Mouse (Mus musculus): ENCODE data around the gene Gabbr2. TPM values are rescaled to one million over a fixed set of nuclear protein-coding genes. Genes with fewer than 3 reads are reported as not detected.

The Gabbr2 gene
- polyA plus RNA-seq, 1 experiment from 2014 or later: 0.14 TPM

DNA sequence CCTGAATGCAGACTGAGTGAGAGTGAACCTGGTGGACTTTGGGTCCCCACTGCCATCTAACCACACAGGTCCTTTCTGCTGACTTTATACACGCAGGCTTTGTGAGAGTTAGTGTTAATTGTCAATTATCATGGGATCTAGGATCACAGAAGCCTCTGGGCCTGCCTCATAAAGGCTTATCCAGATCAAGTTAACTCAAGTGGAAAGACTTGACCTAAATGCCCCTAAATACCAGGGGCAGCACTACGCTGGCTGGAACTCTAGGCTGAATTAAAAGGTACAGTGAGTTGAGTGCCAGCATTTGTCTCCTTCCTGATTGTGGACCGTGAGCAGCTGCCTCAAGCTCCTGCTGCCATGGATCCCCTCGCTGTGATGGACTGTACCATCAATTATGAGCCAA lies 93.1 kb downstream of the Gabbr2 start:
- Histone ChIP-seq H3K9ac (ENCODE audit: low read depth, low read length) (no peak overlapping the region), H3K27ac (ENCODE audit: low read depth, low read length) (no peak overlapping the region), H3K9me3 (ENCODE audit: control insufficient read depth) (no peaks in the 10 kb centered on the region), H3K27me3 (replicated peaks; ENCODE audit: control insufficient read depth, insufficient read depth, low read length) (0 out of 2 replicates have a peak, but pooled peaks cover 3% of the 10 kb centered on the region), H3K4me1 (replicated peaks; ENCODE audit: control insufficient read depth, insufficient read depth, low read length) (no peaks in the 10 kb centered on the region), H3K36me3 (ENCODE audit: control insufficient read depth, insufficient read depth) (no peaks in the 10 kb centered on the region), H3K4me3 (ENCODE audit: low read depth, low read length) (no peak overlapping the region), H3K4me2 (replicated peaks; ENCODE audit: low read depth) (no peak overlapping the region)
- 80% methylated on average over 4 of the region's 4 CpGs for WGBS
- no peak for ATAC-seq
- TF ChIP-seq CTCF (IDR thresholded peaks at IDR 0.05; ENCODE audit: low read depth): no peak

DNA sequence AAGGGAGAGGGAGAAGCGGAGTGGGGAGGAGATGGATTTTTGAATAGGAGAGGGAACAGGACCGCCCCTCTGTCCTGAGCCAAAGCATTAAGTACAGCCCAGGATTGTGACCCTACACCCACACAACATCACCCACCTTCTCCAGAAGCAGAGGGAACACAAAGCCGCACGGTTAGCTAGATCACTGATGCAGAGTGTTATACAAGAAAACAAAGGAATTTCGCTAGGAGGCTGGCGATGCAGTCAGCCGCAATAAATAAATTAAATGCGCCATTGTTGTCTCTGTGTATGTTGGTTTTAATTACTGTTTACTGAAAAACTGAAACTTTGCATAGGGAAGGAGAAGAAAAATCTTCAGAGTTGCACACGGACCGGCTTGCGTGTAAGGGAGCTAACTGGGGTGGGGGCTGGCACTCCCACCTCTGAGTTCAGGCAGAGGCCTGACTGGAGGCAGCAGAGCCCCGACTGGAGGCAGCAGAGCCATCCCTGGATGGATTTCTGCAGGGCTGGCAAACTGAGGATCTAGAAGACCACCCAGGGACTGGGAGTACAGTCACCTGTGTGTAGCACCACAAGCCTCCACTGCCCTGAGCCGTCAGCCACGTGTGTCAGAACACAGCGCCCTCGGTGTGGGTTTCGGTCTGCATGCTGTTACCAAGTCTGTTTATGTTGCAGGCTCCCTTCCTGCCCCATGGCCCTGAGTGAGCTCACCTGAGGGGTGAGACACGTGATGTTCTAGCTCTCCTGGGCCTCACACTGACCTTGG lies 93.9 kb downstream of the Gabbr2 start:
- Histone ChIP-seq H3K4me3 (ENCODE audit: low read depth, low read length) (no peak overlapping the region), H3K4me1 (replicated peaks; ENCODE audit: control insufficient read depth, insufficient read depth, low read length) (no peaks in the 10 kb centered on the region), H3K36me3 (ENCODE audit: control insufficient read depth, insufficient read depth) (no peaks in the 10 kb centered on the region), H3K27ac (ENCODE audit: low read depth, low read length) (no peak overlapping the region), H3K27me3 (replicated peaks; ENCODE audit: control insufficient read depth, insufficient read depth, low read length) (0 out of 2 replicates have a peak, but pooled peaks cover 3% of the 10 kb centered on the region), H3K9ac (ENCODE audit: low read depth, low read length) (no peak overlapping the region), H3K4me2 (replicated peaks; ENCODE audit: low read depth) (no peak overlapping the region), H3K9me3 (ENCODE audit: control insufficient read depth) (no peaks in the 10 kb centered on the region)
- no peak for TF ChIP-seq CTCF (IDR thresholded peaks at IDR 0.05; ENCODE audit: low read depth)
- ATAC-seq: no peak
- 80% methylated on average over 18 of the region's 18 CpGs for WGBS

DNA sequence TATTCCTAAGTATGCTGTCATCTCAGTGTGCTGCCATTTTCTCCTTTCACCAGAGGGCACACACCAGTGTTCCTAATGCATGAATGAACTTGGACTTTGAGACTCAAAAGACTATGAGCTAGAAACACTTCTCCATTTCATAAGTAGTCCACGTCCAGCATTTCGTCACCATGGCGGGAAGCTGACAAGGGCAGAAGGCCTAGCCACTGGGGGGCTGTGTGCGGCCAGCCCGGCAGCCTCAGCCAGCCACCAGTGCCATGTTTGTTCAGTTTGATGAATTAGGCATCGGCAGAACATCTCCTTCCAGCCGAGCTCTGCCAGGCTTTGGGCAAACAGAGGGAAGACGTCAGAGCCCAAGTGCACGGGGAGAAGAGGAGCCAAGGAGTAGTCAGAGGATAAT lies 97.5 kb downstream of the Gabbr2 start:
- WGBS: 54% methylated on average over 9 of the region's 9 CpGs

DNA sequence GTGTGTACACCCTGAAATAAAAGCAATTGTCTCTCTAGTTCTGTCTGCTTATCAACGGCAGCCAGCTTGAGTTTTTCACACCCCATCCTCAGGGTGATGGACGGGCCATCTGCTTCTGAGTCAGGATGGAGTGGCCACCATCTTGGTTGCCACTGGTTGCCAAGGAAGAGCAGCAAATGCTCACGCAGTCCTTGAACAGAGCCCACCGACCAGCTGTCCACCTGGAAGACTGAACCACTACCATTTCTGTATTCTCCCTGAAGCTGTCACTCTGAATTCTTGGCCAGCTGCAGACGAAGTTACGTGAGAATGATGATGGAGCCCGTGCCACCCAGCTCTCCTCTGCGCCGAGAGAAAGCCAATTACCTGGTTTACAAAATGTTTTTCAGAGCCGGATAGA lies 102.5 kb downstream of the Gabbr2 start:
- TF ChIP-seq CTCF (IDR thresholded peaks at IDR 0.05; ENCODE audit: low read depth): no peak
- Histone ChIP-seq H3K9me3 (ENCODE audit: control insufficient read depth) (no peaks in the 10 kb centered on the region), H3K9ac (ENCODE audit: low read depth, low read length) (no peak overlapping the region), H3K4me2 (replicated peaks; ENCODE audit: low read depth) (no peak overlapping the region), H3K36me3 (ENCODE audit: control insufficient read depth, insufficient read depth) (no peaks in the 10 kb centered on the region), H3K4me1 (replicated peaks; ENCODE audit: control insufficient read depth, insufficient read depth, low read length) (no peaks in the 10 kb centered on the region), H3K27ac (ENCODE audit: low read depth, low read length) (no peak overlapping the region), H3K4me3 (ENCODE audit: low read depth, low read length) (no peak overlapping the region), H3K27me3 (replicated peaks; ENCODE audit: control insufficient read depth, insufficient read depth, low read length) (no peaks in the 10 kb centered on the region)
- no peak for ATAC-seq
- 84% methylated on average over 10 of the region's 10 CpGs for WGBS

More for the DNA sequence above, 97.5 kb downstream of the Gabbr2 start:
- TF ChIP-seq CTCF (IDR thresholded peaks at IDR 0.05; ENCODE audit: low read depth): no peak
- no peak for ATAC-seq
- Histone ChIP-seq H3K4me3 (ENCODE audit: low read depth, low read length) (no peak overlapping the region), H3K4me2 (replicated peaks; ENCODE audit: low read depth) (no peak overlapping the region), H3K9ac (ENCODE audit: low read depth, low read length) (no peak overlapping the region), H3K27me3 (replicated peaks; ENCODE audit: control insufficient read depth, insufficient read depth, low read length) (0 out of 2 replicates have a peak, but pooled peaks cover 3% of the 10 kb centered on the region), H3K4me1 (replicated peaks; ENCODE audit: control insufficient read depth, insufficient read depth, low read length) (no peaks in the 10 kb centered on the region), H3K36me3 (ENCODE audit: control insufficient read depth, insufficient read depth) (no peaks in the 10 kb centered on the region), H3K9me3 (ENCODE audit: control insufficient read depth) (no peaks in the 10 kb centered on the region), H3K27ac (ENCODE audit: low read depth, low read length) (no peak overlapping the region)

DNA sequence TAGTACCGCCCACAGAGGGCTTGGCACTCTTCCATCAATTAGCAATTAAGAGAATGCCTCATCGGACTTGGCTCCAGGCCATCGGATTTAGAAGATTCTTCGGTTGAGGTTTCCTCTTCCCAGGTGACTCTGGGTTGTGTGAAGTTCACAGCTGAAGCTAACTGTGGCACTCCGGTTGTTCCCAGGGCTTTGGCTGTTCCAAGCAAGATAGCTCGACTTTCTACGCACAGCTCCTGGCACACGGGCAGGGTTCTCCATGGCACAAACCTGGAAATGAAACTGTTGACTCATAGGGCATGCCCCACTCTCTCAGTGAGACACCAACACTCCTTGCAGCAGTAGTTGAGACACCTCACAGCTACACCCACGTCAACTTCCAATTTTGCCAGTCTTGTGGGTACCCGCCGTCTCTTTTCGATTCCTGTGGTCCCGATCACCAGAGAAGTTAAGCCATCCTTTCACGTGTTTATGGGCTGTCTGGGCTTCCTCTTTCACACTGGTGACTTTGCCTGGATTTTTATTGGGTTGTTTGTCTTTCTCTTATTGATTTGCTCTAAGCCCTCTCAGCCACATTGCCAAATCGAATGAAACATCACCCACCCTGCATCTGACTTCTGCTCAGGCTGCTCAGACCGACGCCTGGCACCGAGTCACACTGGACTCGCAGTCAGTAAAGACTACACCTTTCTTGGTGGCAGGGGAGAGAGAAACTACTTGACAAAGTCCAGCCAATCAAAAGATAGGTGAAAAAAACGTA lies 105.9 kb downstream of the Gabbr2 start:
- no peaks in the 10 kb centered on the region for H3K4me1 ChIP-seq (replicated peaks; ENCODE audit: control insufficient read depth, insufficient read depth, low read length)
- no peak overlapping the region for H3K4me3 ChIP-seq (ENCODE audit: low read depth, low read length)
- no peaks in the 10 kb centered on the region for H3K9me3 ChIP-seq (ENCODE audit: control insufficient read depth)
- H3K36me3 ChIP-seq (ENCODE audit: control insufficient read depth, insufficient read depth): no peaks in the 10 kb centered on the region
- no peak overlapping the region for H3K27ac ChIP-seq (ENCODE audit: low read depth, low read length)
- H3K27me3 ChIP-seq (replicated peaks; ENCODE audit: control insufficient read depth, insufficient read depth, low read length): no peaks in the 10 kb centered on the region
- H3K9ac ChIP-seq (ENCODE audit: low read depth, low read length): no peak overlapping the region
- 76% methylated on average over 20 of the region's 20 CpGs for WGBS
- no peak overlapping the region for H3K4me2 ChIP-seq (replicated peaks; ENCODE audit: low read depth)
- TF ChIP-seq CTCF (IDR thresholded peaks at IDR 0.05; ENCODE audit: low read depth): no peak
- no peak for ATAC-seq

DNA sequence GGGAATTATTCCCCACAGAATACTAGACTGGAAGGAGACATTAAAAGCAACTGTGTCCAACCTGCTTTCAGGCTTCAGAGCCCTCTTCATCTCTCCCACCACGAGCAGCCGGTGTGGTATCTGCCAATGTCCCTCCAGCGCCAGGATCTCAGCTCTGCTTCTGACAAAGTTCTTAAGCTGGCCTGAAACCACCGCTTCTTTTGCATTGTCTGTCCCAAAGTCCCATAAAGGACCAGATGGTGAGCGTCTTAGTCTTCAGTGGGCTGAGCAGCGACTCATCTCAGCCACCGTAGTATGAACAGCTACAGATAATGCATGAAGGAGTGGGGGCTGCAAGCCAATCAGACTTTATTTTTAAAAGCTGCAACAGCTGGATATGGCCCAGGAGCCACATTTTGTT lies 107.5 kb downstream of the Gabbr2 start:
- H3K9me3 ChIP-seq (ENCODE audit: control insufficient read depth): no peaks in the 10 kb centered on the region
- no peak for TF ChIP-seq CTCF (IDR thresholded peaks at IDR 0.05; ENCODE audit: low read depth)
- H3K4me2 ChIP-seq (replicated peaks; ENCODE audit: low read depth): no peak overlapping the region
- H3K36me3 ChIP-seq (ENCODE audit: control insufficient read depth, insufficient read depth): no peaks in the 10 kb centered on the region
- H3K4me1 ChIP-seq (replicated peaks; ENCODE audit: control insufficient read depth, insufficient read depth, low read length): no peaks in the 10 kb centered on the region
- no peak overlapping the region for H3K4me3 ChIP-seq (ENCODE audit: low read depth, low read length)
- H3K27me3 ChIP-seq (replicated peaks; ENCODE audit: control insufficient read depth, insufficient read depth, low read length): no peaks in the 10 kb centered on the region
- 67% methylated on average over 7 of the region's 7 CpGs for WGBS
- no peak overlapping the region for H3K27ac ChIP-seq (ENCODE audit: low read depth, low read length)
- no peak overlapping the region for H3K9ac ChIP-seq (ENCODE audit: low read depth, low read length)
- no peak for ATAC-seq
